Mouse (Mus musculus): ENCODE measurements around the gene 4931422A03Rik. TPM values are rescaled to one million over a fixed set of nuclear protein-coding genes. Genes with fewer than 3 reads are reported as not detected.
"Not testable (repeated sequence)": the region's sequence is repeated elsewhere in the genome, so short reads cannot be mapped to it uniquely, and the experiment has no call there.

4931422A03Rik gene
- not detected for total RNA-seq (2021)
- long read RNA-seq, partial matches to known transcripts = 0 of 1 reads
- long read RNA-seq, other reads (novel, unspliced or antisense) = 1 of 1 reads

DNA sequence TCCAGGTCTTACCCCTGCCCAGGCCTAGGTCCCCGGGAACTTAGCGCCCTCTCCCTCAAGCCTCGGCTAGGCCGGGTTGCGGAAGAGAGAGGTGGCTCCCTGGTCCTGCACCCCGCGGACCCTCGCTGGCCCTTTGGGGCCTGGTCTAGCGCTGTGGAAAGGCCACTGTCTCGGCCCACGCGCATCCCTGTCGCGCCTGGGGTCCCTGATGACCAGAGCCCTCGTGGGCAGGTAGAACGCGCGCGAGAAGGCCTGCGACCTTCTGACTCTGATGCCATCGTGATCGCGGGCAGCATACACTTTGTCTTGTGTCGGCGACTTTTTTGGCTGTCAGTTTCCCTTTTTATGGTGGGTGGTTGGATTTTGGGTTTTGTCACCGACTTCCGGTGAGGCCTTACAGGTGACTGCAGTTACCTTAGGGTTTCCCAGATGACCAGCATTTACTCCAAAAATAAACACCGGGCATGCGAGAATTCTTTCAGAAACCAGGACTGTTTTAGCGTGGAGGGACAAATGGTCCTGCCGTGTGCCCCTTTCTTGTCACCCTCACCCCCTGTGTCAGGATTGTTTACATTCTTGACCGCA, at the start of gene 4931422A03Rik:
TSS of gene 4931422A03Rik (minus strand) at position 223 of the 585 bp plus-strand sequence.
- DNase-seq (ENCODE audit: low spot score in 2 of 2) = no peak

DNA sequence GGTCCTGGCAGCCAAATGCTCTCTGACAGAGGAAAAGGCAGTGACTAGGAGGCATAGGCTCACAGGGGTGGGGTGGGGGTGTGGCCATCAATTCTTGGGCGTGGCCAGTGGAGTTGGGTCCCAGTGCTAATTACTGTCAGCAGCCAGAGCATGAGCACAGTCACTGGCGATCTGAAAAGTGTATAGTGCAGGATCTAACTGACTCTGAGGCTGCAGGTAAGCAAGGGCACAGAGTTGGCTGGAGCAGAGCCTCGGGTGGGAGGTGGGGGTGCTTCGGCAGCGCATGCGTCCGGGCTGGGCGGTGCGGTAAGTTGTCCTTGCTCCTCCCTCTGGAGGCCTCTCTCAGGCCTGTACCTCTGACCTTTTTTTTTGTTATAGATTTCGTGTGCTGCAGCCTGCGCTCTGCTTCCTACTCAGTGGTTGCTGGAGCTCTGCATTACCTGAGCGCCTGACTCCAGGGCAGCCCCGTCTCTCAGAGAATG, 41.6 kb upstream of the 4931422A03Rik start, which contains the start of gene Cd59b:
TSS of gene Cd59b (plus strand) at position 146 of the 482 bp plus-strand sequence.
- no peak for DNase-seq (ENCODE audit: low spot score in 2 of 2)

DNA sequence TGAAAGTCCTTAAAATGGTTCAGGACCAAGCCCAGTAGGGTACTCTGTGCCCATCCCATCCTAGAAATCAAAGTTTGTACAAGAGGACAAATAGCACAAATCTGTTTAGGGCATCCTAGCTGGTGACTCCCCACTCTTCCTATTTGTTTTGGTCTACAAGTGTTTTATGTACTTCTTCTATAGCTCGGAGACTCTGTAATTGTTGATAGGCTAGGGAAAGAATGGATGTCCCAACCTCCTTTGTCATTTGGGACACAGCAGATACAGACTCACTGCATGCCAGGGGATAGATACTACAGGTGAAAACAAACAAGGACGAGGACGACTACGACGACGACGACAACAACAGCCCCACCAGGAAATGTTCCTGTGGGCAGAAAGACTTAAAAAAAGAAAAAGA, 40.3 kb upstream of the 4931422A03Rik start, which contains the start of gene Gm10799:
TSS of gene Gm10799 (minus strand) at position 101 of the 400 bp plus-strand sequence.
- DNase-seq (ENCODE audit: low spot score in 2 of 2) = not testable (repeated sequence)

DNA sequence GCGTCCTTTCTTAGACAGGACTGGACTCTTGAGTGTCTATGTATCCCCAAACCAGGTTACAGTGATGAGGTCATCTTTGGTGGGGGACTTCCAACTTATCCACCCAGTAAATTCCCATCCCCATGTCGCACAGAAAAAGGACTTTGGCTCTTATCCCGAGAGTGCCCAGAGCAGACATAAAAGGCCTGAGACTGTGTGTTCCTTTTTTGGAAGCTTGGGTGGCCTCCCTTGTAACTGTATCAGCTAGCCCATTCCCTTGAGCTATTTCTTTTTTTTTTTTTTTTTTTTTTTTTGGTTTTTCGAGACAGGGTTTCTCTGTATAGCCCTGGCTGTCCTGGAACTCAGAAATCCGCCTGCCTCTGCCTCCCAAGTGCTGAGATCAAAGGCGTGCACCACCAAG, 37.4 kb upstream of the 4931422A03Rik start, which contains the start of gene Gm10912:
TSS of gene Gm10912 (plus strand) at position 301 of the 400 bp plus-strand sequence.
- DNase-seq (ENCODE audit: low spot score in 2 of 2) = not testable (repeated sequence)

DNA sequence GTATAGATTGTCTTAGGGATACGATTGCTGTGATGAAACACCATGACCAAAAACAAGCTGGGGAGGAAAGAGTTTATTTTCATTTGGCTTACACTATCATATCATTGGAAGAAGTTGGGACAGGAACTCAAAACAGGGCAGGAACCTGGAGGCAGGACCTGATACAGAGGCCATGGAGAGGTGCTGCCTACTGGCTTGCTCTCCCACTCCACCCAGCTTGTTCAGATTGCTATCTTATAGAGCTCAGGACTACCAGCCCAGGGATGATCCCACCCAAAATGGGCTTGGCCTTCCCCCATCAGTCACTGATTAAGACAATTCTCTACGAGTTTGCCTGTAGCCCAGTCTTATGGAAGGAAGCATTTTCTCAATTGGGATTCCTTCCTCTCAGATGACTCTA, 36.0 kb upstream of the 4931422A03Rik start:
- DNase-seq (ENCODE audit: low spot score in 2 of 2) = no peak

GRCm38 (mm10) chr2:104062665-104063064, 34.5 kb upstream of the 4931422A03Rik start:
- DNase-seq (ENCODE audit: low spot score in 2 of 2) = no peak

DNA sequence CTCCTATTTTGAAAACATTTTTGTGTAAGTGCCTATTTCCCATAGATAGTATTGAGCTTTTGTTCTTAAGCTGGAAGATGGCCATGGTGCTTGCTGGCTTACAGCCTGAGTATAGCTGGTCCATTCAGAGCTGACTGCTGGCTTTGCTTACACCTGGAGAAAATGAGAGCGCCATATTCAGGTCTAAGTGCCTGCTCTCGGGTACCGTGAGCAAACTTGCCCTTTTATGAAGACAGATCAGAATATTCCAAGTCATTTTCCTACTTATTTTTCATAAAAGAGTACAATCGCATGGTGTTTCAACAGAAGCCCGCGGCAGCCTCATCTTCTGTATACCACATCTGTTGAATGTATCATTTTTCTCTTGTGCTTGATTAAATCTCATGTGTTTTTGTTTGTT, 32.8 kb upstream of the 4931422A03Rik start:
- DNase-seq (ENCODE audit: low spot score in 2 of 2) = no peak

DNA sequence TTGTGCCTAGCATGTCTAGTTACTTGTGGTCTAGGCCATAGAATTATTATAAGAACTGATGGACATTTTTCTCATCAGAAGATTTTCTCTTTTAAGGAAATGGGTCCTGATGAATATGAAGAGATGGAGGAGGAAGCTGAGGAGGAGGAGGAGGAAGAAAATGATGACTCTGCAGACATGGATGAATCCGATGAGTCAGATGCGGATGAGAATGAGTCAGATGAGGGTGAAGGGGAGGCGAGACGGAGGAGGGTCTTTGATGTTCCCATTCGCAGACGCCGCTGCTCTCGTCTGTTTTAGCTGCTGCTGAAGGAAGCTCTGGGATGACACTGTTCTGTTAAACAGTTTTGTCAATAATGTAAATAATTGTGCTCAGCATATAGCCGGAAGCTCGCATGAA, 31.6 kb upstream of the 4931422A03Rik start:
- DNase-seq (ENCODE audit: low spot score in 2 of 2) = no peak

DNA sequence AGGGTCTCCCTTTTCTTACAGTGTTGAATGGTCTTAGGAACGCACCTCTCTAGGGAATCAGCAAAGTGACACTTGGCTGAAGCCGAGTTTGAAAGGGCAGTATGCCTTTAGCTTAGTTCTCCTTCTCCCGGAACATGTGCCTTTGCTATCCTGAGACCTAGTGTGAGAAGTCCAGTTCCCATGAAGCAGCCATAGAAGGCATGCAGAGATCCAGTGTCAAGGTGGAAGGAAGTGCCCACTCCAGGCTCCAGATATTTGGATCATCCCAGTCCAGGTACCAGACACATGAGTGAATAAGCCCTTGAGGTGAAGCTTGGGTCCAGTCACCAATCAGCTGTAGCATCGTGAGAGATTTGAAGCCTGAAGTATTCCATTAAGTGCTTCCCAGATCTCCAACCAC, 30.8 kb upstream of the 4931422A03Rik start:
- no peak for DNase-seq (ENCODE audit: low spot score in 2 of 2)

DNA sequence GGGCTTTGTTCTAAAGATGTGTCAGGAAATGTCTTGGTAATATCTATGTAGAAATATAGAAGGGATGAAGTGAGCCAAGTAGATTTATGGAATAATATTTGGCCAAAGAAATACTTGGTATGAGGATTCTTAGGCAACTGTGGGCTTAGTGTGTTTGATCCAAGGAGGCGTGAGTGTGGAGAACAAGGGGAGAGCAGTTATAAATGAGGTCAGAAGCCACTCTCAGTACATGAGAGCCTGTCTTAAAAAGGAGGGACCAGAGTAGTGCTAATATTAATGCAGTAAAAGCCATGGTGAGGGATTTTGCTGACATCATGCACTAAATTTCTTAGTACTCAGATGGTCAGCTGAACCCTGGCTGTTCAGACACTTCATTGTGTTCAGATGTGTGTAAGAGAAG, 30.2 kb upstream of the 4931422A03Rik start:
- DNase-seq (ENCODE audit: low spot score in 2 of 2) = no peak

DNA sequence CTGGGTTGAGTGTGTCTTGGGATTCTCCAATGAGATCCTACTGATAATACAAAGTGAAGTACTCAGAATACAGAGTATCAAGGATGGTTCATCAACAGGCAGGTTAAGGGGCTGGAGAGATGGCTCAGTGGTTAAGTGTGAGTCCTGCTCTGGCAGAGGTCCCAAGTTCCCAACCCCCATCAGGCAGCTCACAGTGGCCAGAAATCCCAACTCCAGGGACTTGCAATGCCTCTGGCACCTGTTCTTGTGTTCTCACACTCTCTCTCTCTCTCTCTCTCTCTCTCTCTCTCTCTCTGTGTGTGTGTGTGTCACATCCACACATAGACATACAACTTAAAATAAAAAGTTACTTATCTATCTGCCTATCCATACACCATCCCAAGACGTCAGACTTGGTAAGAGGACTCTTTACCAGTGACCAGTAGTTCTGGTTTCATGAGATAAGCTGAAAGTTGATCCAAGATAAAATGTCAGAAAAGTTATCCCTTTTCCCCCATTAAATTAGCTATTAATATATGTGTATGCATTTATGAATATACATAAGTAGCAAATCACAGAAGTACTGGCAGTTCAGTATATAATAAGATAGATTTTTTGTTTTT, 16.4 kb upstream of the 4931422A03Rik start:
- no peak for DNase-seq (ENCODE audit: low spot score in 2 of 2)

DNA sequence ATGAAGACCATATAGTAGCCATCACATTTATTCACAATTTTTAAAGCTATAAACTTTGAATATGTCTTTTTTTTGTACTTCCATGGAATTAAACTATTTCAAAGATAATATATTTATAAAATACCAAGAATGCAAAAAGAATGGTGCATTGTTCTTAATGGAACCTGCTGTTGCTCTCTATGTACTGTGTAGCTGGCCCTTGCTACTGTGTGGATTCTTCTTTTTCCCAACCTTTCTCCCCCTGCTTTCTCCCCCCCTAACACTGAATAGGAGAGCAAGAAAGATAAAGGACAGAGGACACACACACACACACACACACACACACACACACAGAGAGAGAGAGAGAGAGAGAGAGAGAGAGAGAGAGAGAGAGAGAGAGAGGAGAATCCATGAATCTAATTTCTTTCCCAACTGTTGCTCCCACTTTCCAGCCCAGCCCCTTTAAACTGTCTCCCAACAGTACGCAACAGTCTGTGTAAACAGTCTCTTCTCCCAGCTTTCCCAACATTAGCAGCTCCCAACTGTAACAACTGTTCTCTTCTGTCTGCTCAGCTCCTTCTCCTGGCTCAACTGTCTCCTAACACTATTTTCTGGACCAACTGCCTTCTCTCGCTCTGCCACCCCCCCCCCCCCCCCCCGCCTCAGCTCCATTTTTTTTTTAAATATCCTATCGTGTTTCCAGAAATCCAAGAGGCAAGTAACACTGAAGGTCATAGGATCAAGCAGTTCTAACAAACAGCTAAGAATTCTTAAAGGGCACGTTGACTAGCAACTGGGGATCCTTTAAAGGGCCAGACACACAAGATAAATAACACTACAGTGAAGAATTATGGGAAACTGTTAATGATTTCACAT, 15.7 kb upstream of the 4931422A03Rik start:
- DNase-seq (ENCODE audit: low spot score in 2 of 2) = no peak

DNA sequence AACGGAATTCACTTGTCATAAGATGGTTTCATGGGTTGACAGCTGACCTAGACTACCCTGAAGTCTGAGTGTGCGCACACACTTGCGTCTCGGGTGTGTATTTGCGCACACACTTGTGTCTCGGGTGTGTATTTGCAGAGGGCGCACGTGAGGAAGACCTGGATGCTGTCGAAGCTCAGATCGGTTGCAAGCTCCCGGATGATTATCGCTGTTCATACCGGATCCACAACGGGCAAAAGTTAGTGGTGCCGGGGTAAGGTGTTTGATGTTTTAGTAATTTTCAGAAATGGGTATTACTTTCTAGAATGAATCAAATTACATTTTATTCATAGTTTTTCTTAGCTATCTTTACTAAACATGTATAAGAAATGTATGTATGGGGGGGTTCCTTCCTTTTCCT, 14.6 kb upstream of the 4931422A03Rik start:
- DNase-seq (ENCODE audit: low spot score in 2 of 2) = no peak

GRCm38 (mm10) chr2:104041632-104042031, 13.5 kb upstream of the 4931422A03Rik start:
- no peak for DNase-seq (ENCODE audit: low spot score in 2 of 2)

DNA sequence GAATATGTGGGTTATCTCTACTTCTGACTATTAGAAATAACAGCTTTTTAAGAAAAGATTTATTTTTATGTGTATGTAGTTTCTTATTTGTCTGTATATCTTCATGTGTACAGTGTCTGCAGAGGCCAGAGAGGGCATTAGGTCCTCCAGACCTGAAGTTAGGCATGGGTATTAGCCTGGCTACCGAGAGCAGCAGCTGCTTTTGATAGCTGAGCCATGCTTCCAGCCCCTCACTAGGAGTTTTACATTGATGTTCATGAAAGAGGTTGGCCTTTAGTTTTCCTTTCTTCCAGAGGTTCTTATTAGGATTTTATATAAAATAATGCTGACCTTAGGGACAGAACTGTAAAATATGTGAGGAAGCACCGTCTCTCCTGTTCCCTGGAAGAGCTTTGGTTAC, 10.1 kb upstream of the 4931422A03Rik start:
- no peak for DNase-seq (ENCODE audit: low spot score in 2 of 2)

DNA sequence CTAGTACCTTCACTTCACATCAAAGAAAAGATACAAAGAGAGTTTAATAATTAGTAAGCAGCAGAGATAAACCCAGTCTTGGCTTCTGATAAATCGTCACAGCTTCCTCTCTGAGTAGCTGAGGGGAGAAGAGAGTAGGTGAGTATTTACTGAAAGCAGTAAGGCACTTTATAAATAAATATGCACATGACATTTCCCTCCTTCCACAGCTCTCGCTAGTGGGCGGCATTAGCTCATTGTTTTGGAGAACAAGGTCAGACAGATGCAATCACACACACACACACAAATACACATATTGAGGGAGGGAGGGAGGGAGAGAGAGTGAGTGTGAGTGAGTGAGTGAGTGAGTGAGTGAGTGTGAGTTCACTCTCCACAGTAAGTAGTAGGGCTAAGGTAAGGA, 8.2 kb upstream of the 4931422A03Rik start:
- DNase-seq (ENCODE audit: low spot score in 2 of 2) = no peak

DNA sequence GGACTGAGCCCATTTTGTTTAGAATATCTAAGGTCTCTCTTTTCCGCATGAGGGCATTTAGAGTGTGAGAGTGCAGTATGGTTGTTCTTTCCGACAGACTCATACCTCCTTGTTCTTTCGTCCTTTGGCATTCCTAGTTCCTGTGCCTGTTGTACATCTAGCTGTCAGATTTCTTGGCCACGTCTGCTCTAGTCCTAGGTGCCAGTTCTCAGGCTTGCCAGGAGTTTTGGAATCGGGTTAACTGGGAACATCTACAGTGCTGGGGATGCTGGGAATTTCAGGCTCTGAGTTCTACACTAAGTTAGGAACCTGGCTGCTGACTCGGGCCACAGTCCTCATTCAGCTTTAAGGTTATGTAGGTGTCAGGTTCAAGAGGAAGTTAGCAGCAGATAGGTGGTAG, 7.4 kb upstream of the 4931422A03Rik start:
- DNase-seq (ENCODE audit: low spot score in 2 of 2) = no peak

- peak; percentile 76 to 79 for DNase-seq (ENCODE audit: low spot score in 2 of 2)
Observed at GRCm38 (mm10) chr2:104034832-104035472, 6.8 kb upstream of the 4931422A03Rik start.

- DNase-seq (ENCODE audit: low spot score in 2 of 2) = no peak
Observed at GRCm38 (mm10) chr2:104032056-104032455, 3.9 kb upstream of the 4931422A03Rik start.

DNA sequence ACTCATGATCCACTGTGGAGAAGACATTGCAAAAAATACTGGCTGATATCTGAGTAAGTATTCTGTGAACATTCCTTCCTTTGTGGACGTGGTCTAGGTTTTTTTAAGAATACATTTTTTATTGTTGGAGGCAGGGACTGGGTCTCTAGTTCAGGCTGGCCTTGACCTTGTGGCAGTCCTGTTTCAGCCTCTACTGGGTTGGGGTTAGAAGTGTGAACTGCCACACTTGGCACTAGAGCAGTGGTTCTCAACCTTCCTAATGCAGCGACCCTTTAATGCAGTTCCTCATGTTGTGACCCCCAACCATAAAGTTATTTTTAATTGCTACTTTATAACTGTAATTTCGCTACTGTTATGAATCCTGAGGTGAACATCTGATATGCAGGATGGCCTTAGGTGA, 2.2 kb upstream of the 4931422A03Rik start:
- no peak for DNase-seq (ENCODE audit: low spot score in 2 of 2)

DNA sequence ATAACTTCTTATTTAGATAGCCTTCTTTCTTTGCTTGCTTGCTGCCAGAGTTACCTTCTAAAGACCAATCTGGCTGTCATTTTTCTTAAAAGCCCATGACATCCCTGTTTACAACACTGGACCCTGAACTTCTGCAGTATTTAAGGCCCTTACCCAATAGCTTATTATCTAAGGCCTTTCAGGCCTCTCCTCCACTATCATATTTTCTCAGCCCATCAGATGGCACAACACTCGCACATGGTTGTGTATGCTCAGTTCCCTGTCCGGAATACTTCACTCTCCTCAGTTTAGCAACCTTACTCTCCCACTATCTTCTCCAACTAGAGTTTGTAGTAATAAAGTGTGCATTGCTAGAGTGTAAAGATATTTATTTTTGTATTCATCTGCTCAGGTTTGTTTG, 913 bp upstream of the 4931422A03Rik start:
- DNase-seq (ENCODE audit: low spot score in 2 of 2) = no peak
